Comparison of ENCODE assay signal across 20 mouse cellular contexts in genomic region chr9:29016879-29017278, GRCm38 (mm10).
"Had no signal": no experiment of that assay in that cellular context is flagged by ENCODE, and none has a peak within 500 bp of the region (broad histone marks: within the 10 kb centered on the region; RNA-seq: fewer than 3 reads in every experiment).

No protein-coding gene starts in this region.

- DNase-seq: liver, postnatal 0 days; lung, adult 2 months; lung, postnatal 10 days; lung, postnatal 4 days; midbrain, embryonic 14.5 days; retina, postnatal 1 day; right cerebral cortex, adult 18-20 months; right cerebral cortex, postnatal 25 days; right cerebral cortex, postnatal 4 days; spleen, adult 18-20 months; thymus, adult 2 months; thymus, postnatal 25 days; thymus, postnatal 4 days had no signal

- H3K4me1 ChIP-seq: lung, embryonic 15.5 days; midbrain, embryonic 12.5 days; neural tube, embryonic 13.5 days; neural tube, embryonic 15.5 days had no signal

- H3K4me2 ChIP-seq: lung, embryonic 15.5 days; midbrain, embryonic 12.5 days; neural tube, embryonic 13.5 days; neural tube, embryonic 15.5 days had no signal

- H3K36me3 ChIP-seq: lung, embryonic 15.5 days; midbrain, embryonic 10.5 days; midbrain, embryonic 12.5 days; neural tube, embryonic 13.5 days; neural tube, embryonic 15.5 days had no signal

- H3K27me3 ChIP-seq: lung, embryonic 15.5 days; midbrain, embryonic 12.5 days; neural tube, embryonic 13.5 days; neural tube, embryonic 15.5 days had no signal

- H3K27ac ChIP-seq: lung, embryonic 15.5 days; midbrain, embryonic 10.5 days; midbrain, embryonic 12.5 days; neural tube, embryonic 13.5 days; neural tube, embryonic 15.5 days had no signal

- ATAC-seq: liver, postnatal 0 days; midbrain, embryonic 16.5 days had no signal

- H3K9ac ChIP-seq: liver, postnatal 0 days; lung, embryonic 15.5 days; midbrain, embryonic 12.5 days; neural tube, embryonic 13.5 days; neural tube, embryonic 15.5 days had no signal

- H3K4me3 ChIP-seq: lung, embryonic 15.5 days; midbrain, embryonic 10.5 days; midbrain, embryonic 12.5 days; myocyte; neural tube, embryonic 13.5 days; neural tube, embryonic 15.5 days had no signal

- H3K9me3 ChIP-seq: lung, embryonic 15.5 days; midbrain, embryonic 10.5 days; midbrain, embryonic 12.5 days; neural tube, embryonic 13.5 days; neural tube, embryonic 15.5 days had no signal
